Mouse (Mus musculus): ENCODE data around the gene Lrriq3.

DNA sequence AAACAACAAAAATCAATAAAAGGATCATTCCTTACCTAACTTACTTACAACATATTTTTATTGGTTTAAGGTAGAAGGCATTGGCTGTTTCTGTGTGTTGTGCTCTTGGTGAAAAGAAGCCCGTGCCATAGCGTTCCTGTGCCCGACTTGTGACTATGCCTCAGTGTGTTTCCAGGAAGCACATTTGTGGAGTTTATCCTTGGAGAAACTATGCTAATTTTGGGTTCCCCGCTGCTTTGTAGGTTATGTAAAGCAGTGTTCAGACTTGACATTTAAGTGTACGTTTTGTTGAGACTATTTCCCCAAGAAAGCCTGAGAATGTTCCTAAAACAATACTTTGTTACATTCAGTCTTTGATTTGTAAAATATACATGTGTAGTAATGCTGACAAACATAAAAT lies 44.5 kb downstream of the Lrriq3 start:
- TF ChIP-seq ZC3H11A (IDR thresholded peaks at IDR 0.05; ENCODE audit: borderline replicate concordance, low read depth, low read length): no peak
- no peak for TF ChIP-seq CHD2 (IDR thresholded peaks at IDR 0.05; ENCODE audit: low read depth, low read length)
- TF ChIP-seq ZNF384 (IDR thresholded peaks at IDR 0.05; ENCODE audit: low read depth, low read length): no peak
- TF ChIP-seq MAFK (IDR thresholded peaks at IDR 0.05; ENCODE audit: insufficient read depth, low read depth, low read length): no peak
- TF ChIP-seq HCFC1 (IDR thresholded peaks at IDR 0.05; ENCODE audit: borderline replicate concordance, insufficient read depth, low read length): no peak
